Mouse (Mus musculus): ENCODE data around the gene E130114P18Rik.

The E130114P18Rik gene

GRCm38 (mm10) chr4:97751030-97751482 is 26.8 kb downstream of the E130114P18Rik start:
- DNase-seq, result peak; percentile 91 to 97

- no peak for DNase-seq
Observed at GRCm38 (mm10) chr4:97750401-97750800, 27.5 kb downstream of the E130114P18Rik start.

DNA sequence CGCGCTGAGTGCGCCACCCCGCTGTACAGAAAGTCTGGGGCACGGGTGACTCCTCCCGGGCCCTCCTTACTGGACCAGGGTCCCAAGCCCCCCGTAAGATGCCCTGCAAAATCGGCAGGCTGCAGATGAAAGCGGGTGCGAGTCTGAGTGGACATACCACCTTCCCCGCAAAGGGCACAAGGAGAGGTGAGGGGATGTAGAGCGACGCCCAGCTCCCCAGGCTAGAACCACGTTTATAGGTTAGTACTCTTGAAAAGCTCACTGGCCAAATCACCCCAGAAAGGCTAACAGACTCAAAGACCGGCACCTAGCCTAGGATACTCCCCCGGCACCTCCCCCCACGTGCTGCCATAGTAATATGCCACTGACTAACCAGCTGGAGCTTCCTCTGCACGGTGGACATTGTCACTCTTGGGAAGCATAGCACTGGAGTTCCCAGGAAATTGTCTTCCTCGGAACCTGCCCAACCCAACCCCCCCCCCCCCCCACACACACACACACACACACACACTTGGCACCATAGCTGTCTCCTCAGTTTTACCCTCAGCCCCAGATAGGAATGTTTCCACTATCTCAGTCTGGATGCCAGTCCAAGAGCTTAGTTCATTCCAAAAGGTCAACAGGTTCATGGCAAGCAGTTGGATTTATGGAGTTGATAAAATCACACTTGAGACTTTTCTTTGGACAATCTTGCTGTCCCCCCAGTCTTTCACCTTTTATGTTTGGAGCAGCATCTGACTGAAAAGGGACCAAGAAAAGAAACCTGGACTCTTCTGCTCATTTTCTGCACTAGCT is 31.6 kb downstream of the E130114P18Rik start:
- DNase-seq, result no peak

GRCm38 (mm10) chr4:97745296-97746105 is 32.4 kb downstream of the E130114P18Rik start:
- peak; percentile 88 to 91 for DNase-seq

GRCm38 (mm10) chr4:97743932-97744331 is 33.9 kb downstream of the E130114P18Rik start:
- no peak for DNase-seq

DNA sequence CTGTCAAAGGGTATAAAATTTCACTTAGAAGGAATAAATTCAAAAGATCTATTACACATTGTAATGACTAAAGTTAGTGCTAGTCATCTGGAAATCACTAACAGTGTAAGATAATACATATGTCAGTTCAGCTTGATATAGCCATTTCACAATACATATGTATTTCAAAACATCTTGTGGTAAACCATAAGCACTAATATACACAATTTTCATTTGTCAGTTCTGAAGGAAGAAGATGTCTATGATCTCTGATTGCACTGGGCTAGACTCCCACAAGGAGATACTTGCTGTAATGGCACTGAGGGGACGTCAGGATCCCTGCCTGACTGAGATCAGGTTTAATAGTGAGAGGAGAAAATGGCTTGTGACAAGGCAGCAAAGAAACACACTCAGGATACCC is 44.5 kb downstream of the E130114P18Rik start:
- DNase-seq, result no peak

DNA sequence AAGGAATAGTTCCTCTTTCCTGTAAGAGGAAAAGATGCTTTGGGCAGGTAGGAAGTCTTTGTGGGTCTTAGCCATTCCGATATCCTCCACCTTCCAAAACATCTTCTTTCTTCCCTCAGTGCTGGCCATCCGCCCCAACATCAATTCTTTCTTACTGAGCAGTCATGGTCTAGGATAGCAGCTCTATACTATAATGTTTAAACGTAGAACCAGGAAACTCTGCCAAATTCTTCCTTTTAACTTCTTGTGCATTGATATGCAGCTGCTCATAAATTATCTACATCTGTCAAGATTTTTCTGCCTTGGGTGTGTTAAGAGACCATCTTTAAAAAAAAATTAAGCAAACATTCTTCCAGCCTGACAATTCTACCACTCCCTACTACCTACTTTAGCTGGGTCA is 47.5 kb downstream of the E130114P18Rik start:
- no peak for DNase-seq

- DNase-seq, result no peak
Observed at GRCm38 (mm10) chr4:97729999-97730398, 47.9 kb downstream of the E130114P18Rik start.

DNA sequence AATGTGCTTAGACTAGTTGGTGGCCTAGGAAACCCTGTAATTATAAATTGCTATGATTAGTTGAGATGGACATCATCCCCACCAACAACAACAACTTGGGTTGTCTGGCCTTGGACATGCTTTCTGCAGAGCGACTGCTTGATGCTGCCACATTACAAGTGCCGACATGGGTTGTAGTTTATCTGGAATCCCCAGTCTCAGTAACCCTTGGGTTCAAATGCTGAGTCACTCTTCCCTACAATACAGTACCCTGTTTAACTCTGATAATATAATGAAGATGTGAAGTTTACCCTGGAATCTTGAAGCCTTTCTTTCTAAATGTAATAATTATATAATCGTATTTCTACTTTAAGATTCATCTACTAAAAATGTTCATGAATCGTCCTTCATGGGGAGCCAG is 49.4 kb downstream of the E130114P18Rik start:
- DNase-seq, result no peak

GRCm38 (mm10) chr4:97723374-97723773 is 54.5 kb downstream of the E130114P18Rik start:
- no peak for DNase-seq

DNA sequence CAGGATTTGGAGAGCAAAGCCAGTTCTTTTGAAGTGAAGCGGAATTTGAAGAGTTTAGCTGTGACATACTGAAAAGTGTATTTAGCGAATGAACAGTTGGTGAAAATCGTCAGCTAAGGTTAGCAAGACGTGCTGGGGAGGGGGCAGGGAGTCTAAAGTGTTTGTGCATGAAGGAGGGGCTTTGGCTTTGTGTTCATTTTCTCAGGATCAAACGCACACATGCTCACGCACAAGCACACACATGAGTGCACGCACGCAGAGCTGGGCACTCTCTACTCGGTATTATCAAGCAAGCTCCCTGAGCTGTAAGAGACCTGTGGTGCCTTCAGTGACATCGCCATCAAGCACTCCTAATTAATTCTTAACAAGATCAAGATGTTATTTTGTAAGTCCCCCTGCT is 55.2 kb downstream of the E130114P18Rik start:
- no peak for DNase-seq

- peak; percentile 52 to 64 for DNase-seq
Observed at GRCm38 (mm10) chr4:97714616-97715015, 63.3 kb downstream of the E130114P18Rik start.

GRCm38 (mm10) chr4:97714101-97714615 is 63.7 kb downstream of the E130114P18Rik start:
- DNase-seq, result no peak

DNA sequence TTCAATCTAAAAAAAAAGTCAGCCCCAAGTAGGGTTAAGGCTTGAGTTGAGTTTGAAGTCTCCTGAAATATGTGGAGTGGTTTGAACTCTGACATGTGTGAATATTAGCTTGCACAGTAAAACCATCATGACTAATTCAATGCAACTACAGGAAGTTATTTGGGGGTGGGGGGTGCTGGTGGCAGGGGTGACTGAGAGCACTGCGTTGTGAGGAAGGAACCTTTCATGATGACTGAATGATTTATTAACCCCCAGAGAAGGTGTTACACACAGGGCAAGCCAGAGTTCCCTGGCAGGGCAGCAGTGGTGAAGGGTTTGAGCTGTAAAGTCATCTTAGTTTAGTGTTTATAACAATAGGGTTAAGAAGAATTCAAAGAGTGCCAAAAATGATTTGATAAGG is 65.3 kb downstream of the E130114P18Rik start:
- DNase-seq, result no peak

DNA sequence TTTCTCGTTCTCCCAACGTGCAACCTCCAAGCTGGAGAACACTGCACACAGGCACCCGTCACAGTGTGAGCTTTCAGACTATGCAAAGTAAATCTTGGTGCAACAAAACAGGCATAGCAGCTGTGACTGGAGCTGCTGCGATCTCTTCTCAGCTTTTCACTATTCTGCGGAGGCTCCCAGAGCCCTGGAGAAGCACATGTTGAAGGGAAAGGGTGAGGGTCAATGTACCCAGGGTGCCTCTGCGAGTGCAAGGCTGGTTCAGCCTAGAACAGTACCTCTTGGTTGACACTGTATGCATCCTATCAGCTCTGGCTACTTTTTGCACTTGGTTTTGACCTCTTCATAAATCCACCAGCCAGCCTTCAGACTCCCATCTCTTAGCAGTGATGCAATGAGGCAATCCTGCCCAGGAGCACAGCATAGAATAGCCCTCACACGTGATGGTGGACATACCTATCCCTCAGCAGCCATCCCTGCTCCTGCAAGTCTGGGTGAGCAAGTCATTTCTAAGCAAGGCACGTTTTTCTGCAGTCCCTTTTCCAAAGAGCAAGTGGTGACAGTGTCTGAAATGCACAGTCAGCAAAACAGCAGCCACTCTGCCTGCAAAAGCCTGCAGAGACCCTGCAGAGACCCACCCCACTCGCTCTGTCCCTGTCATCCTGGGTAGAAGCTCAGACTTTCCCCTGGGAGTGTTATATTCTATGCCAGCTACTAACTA is 67.7 kb downstream of the E130114P18Rik start:
- no peak for DNase-seq

DNA sequence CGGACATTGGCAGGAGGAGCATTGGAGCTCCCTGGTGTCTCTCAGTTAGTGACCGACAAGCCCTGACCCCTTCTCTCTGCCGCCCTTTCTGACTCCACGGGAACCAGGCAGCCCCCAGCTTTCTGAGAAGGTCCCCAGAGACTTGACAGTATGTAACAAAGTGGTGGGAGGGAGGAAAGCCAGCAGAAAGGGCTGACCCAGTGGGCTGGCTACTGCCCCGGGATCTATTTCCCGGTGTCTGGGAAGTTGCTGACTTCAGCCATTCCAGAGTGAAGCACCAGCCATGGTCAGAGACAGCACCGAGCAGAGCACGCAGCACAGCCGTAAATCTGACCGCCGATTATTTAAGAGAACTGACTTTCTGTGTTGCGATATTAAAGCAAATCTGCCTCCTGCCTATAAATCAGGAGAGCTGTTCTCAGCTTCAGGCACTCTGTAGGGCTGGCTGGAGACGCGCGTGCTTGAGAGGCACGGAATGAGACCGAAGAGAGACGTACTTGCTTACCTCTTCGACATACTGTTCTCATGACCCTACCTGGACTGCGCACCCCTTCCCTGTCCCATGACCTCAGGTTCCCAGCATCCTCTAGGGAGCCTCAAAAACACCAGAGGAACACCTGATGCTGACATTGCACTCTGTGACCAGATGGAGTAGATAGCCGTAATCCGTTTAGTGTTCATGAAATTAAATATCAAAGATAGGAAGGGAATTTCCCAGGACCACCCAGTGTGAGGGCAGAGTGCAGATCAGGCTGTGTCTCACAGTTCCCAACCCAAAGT is 70.3 kb downstream of the E130114P18Rik start:
- DNase-seq, result no peak

GRCm38 (mm10) chr4:97696684-97697615 is 80.9 kb downstream of the E130114P18Rik start:
- DNase-seq, result peak in 1 of 2 experiments; percentile 16

DNA sequence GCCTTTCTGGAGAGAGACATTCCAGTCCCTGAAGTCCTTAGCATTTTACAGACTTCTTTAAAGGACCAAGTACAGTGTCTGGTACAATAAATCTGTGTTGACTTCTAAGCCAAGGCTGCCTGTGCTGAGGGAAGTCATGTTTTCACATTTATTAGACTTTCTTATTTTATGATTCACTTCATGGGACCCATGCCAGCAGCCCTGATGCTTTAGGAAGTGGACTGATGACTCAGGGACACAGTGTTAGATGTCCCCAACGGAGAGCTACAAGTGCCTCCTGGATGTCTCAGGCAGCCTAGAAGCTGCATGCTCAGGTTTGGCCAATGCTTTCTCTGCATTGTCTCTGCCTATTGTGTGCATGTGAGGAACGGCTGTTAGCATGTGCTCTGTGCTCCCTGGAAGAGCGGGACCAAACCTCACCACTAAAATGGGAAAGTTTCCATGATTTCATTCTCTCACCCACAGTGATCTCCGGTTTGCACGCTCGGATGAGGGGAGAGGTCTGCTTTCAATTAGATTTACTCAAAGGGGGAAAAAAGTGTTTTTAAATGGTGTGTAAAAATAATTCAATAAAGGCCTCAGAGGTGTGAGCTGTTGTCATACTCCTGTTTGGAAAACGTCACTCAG is 82.4 kb downstream of the E130114P18Rik start:
- DNase-seq, result peak in 1 of 2 experiments; percentile 39

- no peak for DNase-seq
Observed at GRCm38 (mm10) chr4:97693931-97694330, 83.9 kb downstream of the E130114P18Rik start.

GRCm38 (mm10) chr4:97693054-97693453 is 84.8 kb downstream of the E130114P18Rik start:
- DNase-seq, result no peak
